Mouse (Mus musculus) c-Kit-positive CD71-positive TER-119-positive erythroid progenitor cells, embryonic 14.5 days (primary cell): Measurements from ENCODE around the gene Trmt11.
"Not testable (repeated sequence)": the region's sequence is repeated elsewhere in the genome, so short reads cannot be mapped to it uniquely, and the experiment has no call there.

Source experiments
- DNase-seq: peaks from one replicate; pipeline ENCODE4 v3.0.0-alpha.2; 2013; ENCODE audit warnings: low spot score

Trmt11 gene

GRCm38 (mm10) chr10:30555686-30556578, 44.6 kb downstream of the Trmt11 start:
- DNase-seq = peak; percentile 48

GRCm38 (mm10) chr10:30552377-30552776, 48.2 kb downstream of the Trmt11 start:
- DNase-seq = no peak

- DNase-seq = no peak
These were observed 50.6 kb downstream of the Trmt11 start for GRCm38 (mm10) chr10:30549974-30550373.

GRCm38 (mm10) chr10:30538538-30538815, 62.1 kb downstream of the Trmt11 start:
- DNase-seq = no peak

GRCm38 (mm10) chr10:30537734-30538537, 62.6 kb downstream of the Trmt11 start:
- no peak for DNase-seq

GRCm38 (mm10) chr10:30535930-30536329, 64.6 kb downstream of the Trmt11 start:
- DNase-seq = not testable (repeated sequence)

GRCm38 (mm10) chr10:30527122-30527521, 73.4 kb downstream of the Trmt11 start:
- DNase-seq = no peak

- no peak for DNase-seq
These were observed 78.8 kb downstream of the Trmt11 start for GRCm38 (mm10) chr10:30521727-30522126.

GRCm38 (mm10) chr10:30519143-30519542, 81.4 kb downstream of the Trmt11 start:
- DNase-seq = no peak

- no peak for DNase-seq
These were observed 83.3 kb downstream of the Trmt11 start for GRCm38 (mm10) chr10:30517224-30517623.

GRCm38 (mm10) chr10:30516771-30517170, 83.8 kb downstream of the Trmt11 start:
- no peak for DNase-seq

- no peak for DNase-seq
These were observed 95.8 kb downstream of the Trmt11 start for GRCm38 (mm10) chr10:30504736-30505135.

- DNase-seq = no peak
These were observed 97.4 kb downstream of the Trmt11 start for GRCm38 (mm10) chr10:30503168-30503567.

- DNase-seq = no peak
These were observed 97.8 kb downstream of the Trmt11 start for GRCm38 (mm10) chr10:30502718-30503117.

- DNase-seq = not testable (repeated sequence)
These were observed 102.3 kb downstream of the Trmt11 start for GRCm38 (mm10) chr10:30498223-30498622.
